8 mouse cellular contexts compared by ENCODE assay signal in genomic region chr14:84443288-84443686, GRCm38 (mm10). TPM values are rescaled to one million over a fixed set of nuclear protein-coding genes. Genes with fewer than 3 reads are reported as not detected.
DNase-seq lines count a peak whose midpoint lies in the region; ATAC-seq and TF ChIP-seq lines count a peak whose summit lies in the region.

Gene Pcdh17, plus strand, starts transcription at chr14:84443563.

- peak within 1 kb of the TSS; percentile 67 for H3K4me2 ChIP-seq in intestine, postnatal 0 days (replicated peaks; ENCODE audit: low read depth)

- under 1% methylated on average over 31 of the region's 31 CpGs for WGBS in embryonic facial prominence, embryonic 10.5 days
- under 1% methylated on average over 31 of the region's 31 CpGs for WGBS in intestine, postnatal 0 days
- WGBS in midbrain, embryonic 10.5 days, result under 1% methylated on average over 31 of the region's 31 CpGs

- peak within 1 kb of the TSS; percentile 31; the same call in 1 of the 2 replicates for H3K9ac ChIP-seq in intestine, postnatal 0 days (ENCODE audit: low read depth, low read length)

- TF ChIP-seq CTCF in intestine, postnatal 0 days (IDR thresholded peaks at IDR 0.05; ENCODE audit: low read depth), result no peak

- intact Hi-C loops in left cerebral cortex, postnatal 36 days (cut with DNase I), result loop anchor here (5.0 kb wide), 1 partner anchor 1454 kb away; no protein-coding TSS in a partner anchor

- H3K9me3 ChIP-seq in embryonic facial prominence, embryonic 10.5 days, result no peaks in the 10 kb centered on the region
- no peaks in the 10 kb centered on the region for H3K9me3 ChIP-seq in intestine, postnatal 0 days (ENCODE audit: control insufficient read depth)
- no peaks in the 10 kb centered on the region for H3K9me3 ChIP-seq in midbrain, embryonic 10.5 days (replicated peaks)

- peaks cover 42% of the 10 kb centered on the region for H3K27me3 ChIP-seq in embryonic facial prominence, embryonic 10.5 days (replicated peaks; ENCODE audit: low read depth, poor library complexity, severe bottlenecking)
- H3K27me3 ChIP-seq in intestine, postnatal 0 days (replicated peaks; ENCODE audit: control insufficient read depth, insufficient read depth, low read length), result peaks cover 47% of the 10 kb centered on the region
- peaks cover 33% of the 10 kb centered on the region for H3K27me3 ChIP-seq in midbrain, embryonic 10.5 days (ENCODE audit: low read depth, poor library complexity, severe bottlenecking)

- H3K27ac ChIP-seq in embryonic facial prominence, embryonic 10.5 days (replicated peaks), result peak within 1 kb of the TSS; percentile 84
- no peak within 1 kb of the TSS for H3K27ac ChIP-seq in intestine, postnatal 0 days (ENCODE audit: low read depth, low read length)
- peak within 1 kb of the TSS; percentile 87 for H3K27ac ChIP-seq in midbrain, embryonic 10.5 days (replicated peaks)

- DNase-seq in adrenal gland, postnatal 14 days, result peak; percentile 95
- peak; percentile 97 for DNase-seq in embryonic facial prominence, embryonic 10.5 days (ENCODE audit: low spot score)
- DNase-seq in gonadal fat pad, adult 2 months (ENCODE audit: low read depth), result peak; percentile 10
- peak; percentile 95 to 97 for DNase-seq in left cerebral cortex, postnatal 36 days (ENCODE audit: low spot score in 2 of 2)
- peak; percentile 95 for DNase-seq in midbrain, embryonic 10.5 days (ENCODE audit: low spot score)
- DNase-seq in right cerebral cortex, postnatal 36 days (ENCODE audit: low spot score in 2 of 2), result peak; percentile 96
- DNase-seq in adipocyte (ENCODE audit: low spot score), result no peak

- H3K4me1 ChIP-seq in embryonic facial prominence, embryonic 10.5 days, result peaks cover 32% of the 10 kb centered on the region
- H3K4me1 ChIP-seq in intestine, postnatal 0 days (replicated peaks; ENCODE audit: control insufficient read depth, insufficient read depth, low read length), result 0 out of 2 replicates have a peak, but pooled peaks cover 5% of the 10 kb centered on the region
- peaks cover 35% of the 10 kb centered on the region for H3K4me1 ChIP-seq in midbrain, embryonic 10.5 days

- H3K4me3 ChIP-seq in embryonic facial prominence, embryonic 10.5 days, result peak within 1 kb of the TSS; percentile 70
- H3K4me3 ChIP-seq in intestine, postnatal 0 days (ENCODE audit: low read depth, low read length), result peak within 1 kb of the TSS; percentile 35
- peak within 1 kb of the TSS; percentile 70 for H3K4me3 ChIP-seq in midbrain, embryonic 10.5 days

- H3K36me3 ChIP-seq in embryonic facial prominence, embryonic 10.5 days (replicated peaks), result no peaks in the 10 kb centered on the region
- H3K36me3 ChIP-seq in intestine, postnatal 0 days (ENCODE audit: control insufficient read depth, insufficient read depth), result no peaks in the 10 kb centered on the region
- no peaks in the 10 kb centered on the region for H3K36me3 ChIP-seq in midbrain, embryonic 10.5 days

- peak; percentile 98 for ATAC-seq in intestine, postnatal 0 days

RNA-seq across cellular contexts. Expression of gene Pcdh17, which starts in this region (rescaled TPM):
- 12.4 and 14.2 TPM in 2 replicates for total RNA-seq in adrenal gland, postnatal 14 days (2021)
- 6.6 and 6.7 TPM in 2 replicates for polyA plus RNA-seq in embryonic facial prominence, embryonic 10.5 days (2016; fragmentation: Nextera tagmentation; extraction: Ambion mirVana)
- 1.3 TPM in 2 replicates for polyA plus RNA-seq in gonadal fat pad, adult 2 months (2012; rRNA removed)
- polyA plus RNA-seq in intestine, postnatal 0 days (2015; fragmentation: Nextera tagmentation; extraction: Ambion mirVana), result 2.8 and 3.3 TPM in 2 replicates
- 10 to 100 TPM; 30.3 to 39.0 TPM for total RNA-seq in left cerebral cortex, postnatal 36 days (2021)
- 3.0 and 3.7 TPM in 2 replicates for polyA plus RNA-seq in midbrain, embryonic 10.5 days (2016; fragmentation: Nextera tagmentation; extraction: Ambion mirVana)
